Mouse (Mus musculus): ENCODE data around the gene Dok5.
A peak's percentile ranks its signal among the peaks of the same experiment; 100 is the strongest.

Gene Dok5

GRCm38 (mm10) chr2:170807555-170808258 lies 76.1 kb downstream of the Dok5 start:
- no peak for DNase-seq

- no peak for DNase-seq
Observed at GRCm38 (mm10) chr2:170808259-170808789, 76.7 kb downstream of the Dok5 start.

- DNase-seq = peak; percentile 87
Observed at GRCm38 (mm10) chr2:170811356-170811755, 79.7 kb downstream of the Dok5 start.

- no peak for DNase-seq
Observed at GRCm38 (mm10) chr2:170816302-170816701, 84.7 kb downstream of the Dok5 start.

- DNase-seq = no peak
Observed at GRCm38 (mm10) chr2:170817112-170817703, 85.6 kb downstream of the Dok5 start.

GRCm38 (mm10) chr2:170826821-170827441 lies 95.3 kb downstream of the Dok5 start:
- DNase-seq = no peak

GRCm38 (mm10) chr2:170828757-170829156 lies 97.2 kb downstream of the Dok5 start:
- no peak for DNase-seq

GRCm38 (mm10) chr2:170829191-170829611 lies 97.6 kb downstream of the Dok5 start:
- DNase-seq = no peak

- DNase-seq = no peak
Observed at GRCm38 (mm10) chr2:170829988-170830387, 98.4 kb downstream of the Dok5 start.

- DNase-seq = peak; percentile 53
Observed at GRCm38 (mm10) chr2:170836862-170837261, 105.3 kb downstream of the Dok5 start.

GRCm38 (mm10) chr2:170837363-170837762 lies 105.8 kb downstream of the Dok5 start:
- no peak for DNase-seq

- DNase-seq = no peak
Observed at GRCm38 (mm10) chr2:170837824-170838557, 106.4 kb downstream of the Dok5 start.

- DNase-seq = no peak
Observed at GRCm38 (mm10) chr2:170841441-170841965, 109.9 kb downstream of the Dok5 start.

- DNase-seq = no peak
Observed at GRCm38 (mm10) chr2:170845511-170845910, 113.9 kb downstream of the Dok5 start.

GRCm38 (mm10) chr2:170850058-170850457 lies 118.5 kb downstream of the Dok5 start:
- DNase-seq = no peak

- no peak for DNase-seq
Observed at GRCm38 (mm10) chr2:170852337-170852736, 120.7 kb downstream of the Dok5 start.

- DNase-seq = no peak
Observed at GRCm38 (mm10) chr2:170855210-170855609, 123.6 kb downstream of the Dok5 start.

GRCm38 (mm10) chr2:170856085-170856484 lies 124.5 kb downstream of the Dok5 start:
- DNase-seq = no peak

- DNase-seq = no peak
Observed at GRCm38 (mm10) chr2:170857507-170857906, 125.9 kb downstream of the Dok5 start.

GRCm38 (mm10) chr2:170858640-170859039 lies 127.0 kb downstream of the Dok5 start:
- no peak for DNase-seq

GRCm38 (mm10) chr2:170860576-170860975 lies 129.0 kb downstream of the Dok5 start:
- DNase-seq = no peak

GRCm38 (mm10) chr2:170862799-170863198 lies 131.2 kb downstream of the Dok5 start:
- no peak for DNase-seq

GRCm38 (mm10) chr2:170863201-170863600 lies 131.6 kb downstream of the Dok5 start:
- no peak for DNase-seq

Data from cerebellum, adult 8-10 months (tissue).